Mouse (Mus musculus) neural tube, embryonic 12.5 days (tissue): ENCODE measurements at regions not wholly inside any gene's neighbourhood (a gene's known extent, or its start where the extent isn't known, plus 50 kb on each side); places are given as distances from the start of the nearest gene placed in this dataset.
A peak's percentile ranks its signal among the peaks of the same experiment; 100 is the strongest.

Experiments
- ATAC-seq: fragments of 200-750 bp; cut with Nextera tagmentation; 2 replicates; pipeline ENCODE4 v1.8.0; 2017; ENCODE audit warnings: low read depth, mild to moderate bottlenecking, moderate TSS enrichment, moderate library complexity; ENCODE audit not compliant: low FRiP score
- H3K27ac ChIP-seq: fragments of 300-500 bp; sonication (generic); 2 replicates; pipeline ENCODE4 v1.5.1; 2016
- H3K27me3 ChIP-seq: fragments of 300-500 bp; sonication (generic); replicated peaks from 2 replicates; pipeline ENCODE4 v1.6.1; 2016; ENCODE audit warnings: mild to moderate bottlenecking
- H3K36me3 ChIP-seq: fragments of 300-500 bp; sonication (generic); 2 replicates; pipeline ENCODE4 v1.6.1; 2016; ENCODE audit warnings: mild to moderate bottlenecking
- H3K4me1 ChIP-seq: fragments of 300-500 bp; sonication (generic); 2 replicates; pipeline ENCODE4 v1.6.1; 2016
- H3K4me2 ChIP-seq: fragments of 300-500 bp; sonication (generic); replicated peaks from 2 replicates; pipeline ENCODE4 v1.6.1; 2016; ENCODE audit warnings: mild to moderate bottlenecking
- H3K4me3 ChIP-seq: fragments of 300-500 bp; sonication (generic); 2 replicates; pipeline ENCODE4 v1.5.1; 2016
- H3K9ac ChIP-seq: fragments of 300-500 bp; sonication (generic); 2 replicates; pipeline ENCODE4 v1.6.1; 2016; ENCODE audit warnings: mild to moderate bottlenecking
- H3K9me3 ChIP-seq: fragments of 300-500 bp; sonication (generic); 2 replicates; pipeline ENCODE4 v1.6.1; 2016; ENCODE audit warnings: mild to moderate bottlenecking
- WGBS: fragments of 180-500 bp; shearing (Covaris S2); methylation state at CpG from one replicate; pipeline ENCODE4 v1.1.7; 2016; 5-methylcytosine and 5-hydroxymethylcytosine counted together

GRCm38 (mm10) chr14:76797518-76797917 is 239.1 kb upstream of the Ccdc122 start:
- Histone ChIP-seq H3K4me3 (no peak overlapping the region), H3K9ac (no peak overlapping the region), H3K27me3 (no peaks in the 10 kb centered on the region), H3K27ac (no peak overlapping the region), H3K36me3 (no peaks in the 10 kb centered on the region), H3K4me2 (no peak overlapping the region), H3K9me3 (no peaks in the 10 kb centered on the region), H3K4me1 (no peaks in the 10 kb centered on the region)
- no peak for ATAC-seq
- 87% methylated on average over 6 of the region's 6 CpGs for WGBS

GRCm38 (mm10) chr14:76791811-76792571 is 235.3 kb upstream of the Serp2 start:
- no peak overlapping the region; the same call in 1 of the 2 replicates for H3K4me2 ChIP-seq
- WGBS = 22% methylated on average over 6 of the region's 6 CpGs
- ATAC-seq = peak; percentile 53; the same call in 1 of the 2 replicates

GRCm38 (mm10) chr14:76789376-76789775 is 232.7 kb upstream of the Serp2 start:
- no peak for ATAC-seq
- no peak overlapping the region for H3K9ac ChIP-seq
- no peak overlapping the region for H3K4me3 ChIP-seq
- peaks cover 14% of the 10 kb centered on the region for H3K4me1 ChIP-seq
- no peaks in the 10 kb centered on the region for H3K36me3 ChIP-seq
- H3K27me3 ChIP-seq = no peaks in the 10 kb centered on the region
- H3K27ac ChIP-seq = no peak overlapping the region
- 77% methylated on average over 7 of the region's 7 CpGs for WGBS
- H3K4me2 ChIP-seq = no peak overlapping the region
- H3K9me3 ChIP-seq = no peaks in the 10 kb centered on the region

More at GRCm38 (mm10) chr14:76791811-76792571, 235.3 kb upstream of the Serp2 start:
- Histone ChIP-seq H3K27me3 (no peaks in the 10 kb centered on the region), H3K9me3 (no peaks in the 10 kb centered on the region), H3K9ac (no peak overlapping the region), H3K27ac (no peak overlapping the region), H3K36me3 (no peaks in the 10 kb centered on the region), H3K4me3 (no peak overlapping the region), H3K4me1 (peaks cover 14% of the 10 kb centered on the region)

DNA sequence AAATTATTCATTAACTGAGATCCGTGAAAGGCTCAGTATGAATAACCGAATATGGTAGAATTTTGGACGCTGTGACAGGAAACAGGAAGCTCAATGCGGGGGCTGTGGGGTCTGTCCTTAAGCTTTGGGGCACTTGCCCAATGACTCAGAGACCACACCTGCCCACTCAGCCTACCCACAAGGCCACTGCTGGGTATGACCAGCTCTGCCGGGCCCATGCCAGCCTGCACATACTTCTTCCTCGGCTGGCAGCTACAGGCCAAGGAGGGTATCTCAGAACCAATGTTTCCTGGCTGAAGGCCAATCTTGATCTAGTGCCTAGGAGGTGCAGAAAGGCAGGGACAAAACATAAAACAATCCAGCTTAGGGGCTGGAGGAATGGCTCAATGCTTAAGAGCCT is 230.9 kb upstream of the Serp2 start:
- H3K27ac ChIP-seq = no peak overlapping the region
- no peaks in the 10 kb centered on the region for H3K27me3 ChIP-seq
- no peak overlapping the region for H3K4me3 ChIP-seq
- no peaks in the 10 kb centered on the region for H3K9me3 ChIP-seq
- ATAC-seq = no peak
- no peaks in the 10 kb centered on the region for H3K36me3 ChIP-seq
- peaks cover 14% of the 10 kb centered on the region for H3K4me1 ChIP-seq
- H3K4me2 ChIP-seq = no peak overlapping the region
- 90% methylated on average over 6 of the region's 6 CpGs for WGBS
- H3K9ac ChIP-seq = no peak overlapping the region

DNA sequence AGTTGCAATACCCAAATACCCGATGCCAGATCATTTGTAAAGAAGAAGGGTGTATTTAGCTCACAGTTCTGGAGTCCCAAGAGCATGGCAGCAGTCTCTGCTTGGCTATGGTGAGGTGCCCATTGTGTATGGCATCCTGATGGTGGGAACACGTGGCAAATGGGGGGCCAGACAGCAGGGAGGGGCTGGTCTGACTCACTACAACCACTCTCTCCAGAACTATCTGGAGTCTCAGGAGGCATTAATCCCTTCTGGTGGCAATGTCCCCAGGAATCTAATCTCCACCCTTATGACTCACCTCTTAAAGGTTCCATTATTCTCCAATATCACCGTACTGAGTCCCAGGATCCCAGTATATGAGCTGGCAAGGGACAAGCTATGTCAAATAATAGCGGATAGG is 229.5 kb upstream of the Serp2 start:
- WGBS = 87% methylated on average over 4 of the region's 4 CpGs
- H3K4me1 ChIP-seq = peaks cover 5% of the 10 kb centered on the region
- no peak overlapping the region for H3K4me2 ChIP-seq
- no peak for ATAC-seq
- H3K9me3 ChIP-seq = no peaks in the 10 kb centered on the region
- no peaks in the 10 kb centered on the region for H3K36me3 ChIP-seq
- H3K27ac ChIP-seq = no peak overlapping the region
- no peaks in the 10 kb centered on the region for H3K27me3 ChIP-seq
- no peak overlapping the region for H3K9ac ChIP-seq
- no peak overlapping the region for H3K4me3 ChIP-seq

DNA sequence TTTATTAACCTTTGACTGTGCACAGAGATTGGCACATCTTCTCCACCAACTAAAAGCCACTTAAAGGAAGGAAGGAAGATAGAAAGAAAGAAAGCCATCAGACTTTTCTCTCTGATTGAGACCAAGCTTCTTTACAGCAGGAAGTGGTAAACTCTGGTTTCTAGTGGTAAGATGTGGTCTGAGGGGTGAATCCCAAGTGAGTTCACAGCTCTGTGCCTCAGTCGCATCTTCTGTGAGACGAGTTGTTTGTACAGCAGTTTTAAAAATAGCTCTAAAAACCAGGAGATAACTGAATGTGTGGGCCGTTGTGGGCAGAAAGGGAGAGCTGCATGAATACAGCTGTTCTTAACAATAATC is 224.8 kb upstream of the Serp2 start:
- Histone ChIP-seq H3K9me3 (no peaks in the 10 kb centered on the region), H3K27me3 (no peaks in the 10 kb centered on the region), H3K4me3 (no peak overlapping the region), H3K4me1 (peaks cover 8% of the 10 kb centered on the region), H3K4me2 (no peak overlapping the region), H3K27ac (no peak overlapping the region), H3K9ac (no peak overlapping the region), H3K36me3 (no peaks in the 10 kb centered on the region)
- no peak for ATAC-seq
- 78% methylated on average over 3 of the region's 3 CpGs for WGBS

- Histone ChIP-seq H3K4me1 (peaks cover 8% of the 10 kb centered on the region), H3K9me3 (no peaks in the 10 kb centered on the region), H3K4me2 (no peak overlapping the region), H3K4me3 (no peak overlapping the region), H3K27me3 (no peaks in the 10 kb centered on the region), H3K9ac (no peak overlapping the region), H3K27ac (no peak overlapping the region), H3K36me3 (no peaks in the 10 kb centered on the region)
- 56% methylated on average over 14 of the region's 14 CpGs for WGBS
- ATAC-seq = 0 out of 2 replicates have a peak, but pooled peaks have one; percentile 21
Measured at GRCm38 (mm10) chr14:76780572-76781523, 224.2 kb upstream of the Serp2 start.

DNA sequence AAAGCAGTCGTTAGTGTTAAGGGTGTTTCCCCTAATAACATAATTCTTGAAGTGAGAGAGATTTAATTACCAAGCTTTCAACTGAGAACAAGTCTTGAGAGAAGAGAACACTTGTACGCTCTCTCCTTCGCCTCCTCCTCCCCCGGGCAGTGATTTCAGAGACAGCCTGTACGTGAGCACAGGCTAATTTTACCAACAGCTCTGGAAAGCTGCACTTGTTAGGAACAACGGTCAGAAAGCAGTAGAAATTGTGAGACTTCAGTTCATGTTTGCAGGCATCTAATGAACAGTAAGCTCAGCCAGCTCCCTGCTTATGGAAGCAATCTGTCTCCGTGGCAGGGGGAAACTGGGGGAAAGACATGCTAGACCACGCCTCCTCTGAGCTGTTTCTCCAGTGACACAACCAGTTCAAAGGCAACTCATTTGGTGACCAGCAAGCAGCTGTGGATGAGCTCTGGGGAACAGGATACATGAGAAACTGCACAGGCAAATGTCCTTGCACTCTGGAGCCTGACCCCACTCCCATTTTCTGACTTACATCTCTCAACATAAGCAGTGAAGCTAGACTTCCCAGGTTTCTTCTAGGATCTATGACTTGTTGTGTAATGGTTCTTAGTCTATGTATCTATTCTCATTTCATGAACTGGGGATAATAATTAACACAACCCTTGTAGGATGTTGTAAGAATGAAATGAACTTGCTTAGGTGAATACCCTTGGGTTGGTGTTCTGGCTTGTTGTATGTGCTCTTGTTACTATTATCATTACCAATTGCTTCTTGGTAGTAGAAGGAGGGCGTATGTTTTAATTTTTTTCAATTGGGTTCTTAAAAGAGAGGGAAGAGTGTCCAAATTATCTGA is 222.1 kb upstream of the Serp2 start:
- H3K9ac ChIP-seq = no peak overlapping the region
- no peak for ATAC-seq
- no peak overlapping the region for H3K4me2 ChIP-seq
- no peak overlapping the region for H3K4me3 ChIP-seq
- no peaks in the 10 kb centered on the region for H3K36me3 ChIP-seq
- H3K27ac ChIP-seq = no peak overlapping the region
- no peaks in the 10 kb centered on the region for H3K9me3 ChIP-seq
- peaks cover 8% of the 10 kb centered on the region for H3K4me1 ChIP-seq
- H3K27me3 ChIP-seq = no peaks in the 10 kb centered on the region
- 65% methylated on average over 9 of the region's 9 CpGs for WGBS

GRCm38 (mm10) chr14:76775387-76775924 is 218.8 kb upstream of the Serp2 start:
- peaks cover 10% of the 10 kb centered on the region for H3K4me1 ChIP-seq
- H3K9ac ChIP-seq = no peak overlapping the region
- H3K4me3 ChIP-seq = no peak overlapping the region
- 77% methylated on average over 3 of the region's 3 CpGs for WGBS
- no peaks in the 10 kb centered on the region for H3K27me3 ChIP-seq
- H3K27ac ChIP-seq = no peak overlapping the region
- no peaks in the 10 kb centered on the region for H3K9me3 ChIP-seq
- no peak overlapping the region for H3K4me2 ChIP-seq
- ATAC-seq = no peak
- H3K36me3 ChIP-seq = no peaks in the 10 kb centered on the region

DNA sequence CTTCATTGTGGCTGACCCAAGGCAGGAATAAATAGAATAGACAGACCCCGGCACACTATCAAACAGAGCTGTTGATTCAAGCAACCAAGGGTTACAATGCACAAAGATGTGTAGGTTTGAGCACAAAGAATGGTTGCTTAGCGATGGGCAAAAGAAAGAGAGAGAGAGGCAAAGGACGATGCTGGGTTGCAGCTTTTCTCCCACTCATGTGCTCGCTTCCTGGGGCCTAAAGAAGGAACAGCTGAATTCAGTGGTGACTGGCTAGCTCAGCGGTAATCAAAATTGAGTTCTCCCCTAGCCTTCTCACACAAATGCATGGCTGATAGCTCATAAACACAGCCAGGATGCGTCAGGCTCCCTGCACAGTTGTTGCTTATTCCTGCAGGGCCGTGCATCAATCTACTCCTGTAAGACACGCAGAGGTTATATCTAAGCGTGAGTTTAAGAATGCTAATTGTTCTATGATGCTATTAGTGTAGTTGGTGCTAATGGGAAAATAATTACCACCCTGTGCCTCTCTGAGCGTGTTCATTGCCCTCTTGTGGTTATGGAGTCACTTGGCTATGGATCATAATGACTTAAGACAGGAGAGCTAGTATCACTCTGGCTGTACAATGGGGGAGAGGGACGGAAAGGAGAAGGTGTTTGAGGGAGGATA is 216.2 kb upstream of the Serp2 start:
- 30% methylated on average over 11 of the region's 11 CpGs for WGBS
- Histone ChIP-seq H3K4me2 (no peak overlapping the region; the same call in 1 of the 2 replicates), H3K27me3 (no peaks in the 10 kb centered on the region), H3K9ac (no peak overlapping the region), H3K36me3 (no peaks in the 10 kb centered on the region), H3K4me1 (peaks cover 10% of the 10 kb centered on the region), H3K27ac (no peak overlapping the region), H3K4me3 (no peak overlapping the region), H3K9me3 (no peaks in the 10 kb centered on the region)
- ATAC-seq = peak; percentile 53

- H3K9me3 ChIP-seq = no peaks in the 10 kb centered on the region
- no peak overlapping the region for H3K9ac ChIP-seq
- H3K27ac ChIP-seq = no peak overlapping the region
- peaks cover 21% of the 10 kb centered on the region for H3K4me1 ChIP-seq
- no peak overlapping the region for H3K4me2 ChIP-seq
- no peak for ATAC-seq
- H3K4me3 ChIP-seq = no peak overlapping the region
- no peaks in the 10 kb centered on the region for H3K36me3 ChIP-seq
- WGBS = 90% methylated on average over 7 of the region's 7 CpGs
- no peaks in the 10 kb centered on the region for H3K27me3 ChIP-seq
Measured at GRCm38 (mm10) chr14:76770106-76770505, 213.4 kb upstream of the Serp2 start.
